Mouse (Mus musculus) kidney, embryonic 14.5 days (tissue): ENCODE data around the gene Cbx4. TPM values are rescaled to one million over a fixed set of nuclear protein-coding genes. Genes with fewer than 3 reads are reported as not detected.

Experiments
- ATAC-seq: fragments of 200-750 bp; cut with Nextera tagmentation; 2 replicates; pipeline ENCODE4 v1.8.0; 2017; ENCODE audit warnings: moderate number of reproducible peaks, mild to moderate bottlenecking, moderate TSS enrichment, moderate library complexity; ENCODE audit not compliant: low FRiP score, low TSS enrichment
- H3K27ac ChIP-seq: fragments of 300-500 bp; sonication (generic); 2 replicates; pipeline ENCODE4 v1.5.1; 2014; ENCODE audit warnings: low read depth, mild to moderate bottlenecking, low read length, moderate library complexity, mixed read lengths
- H3K27me3 ChIP-seq: fragments of 300-500 bp; sonication (generic); 2 replicates; pipeline ENCODE4 v1.6.1; 2014; ENCODE audit warnings: mild to moderate bottlenecking, low read length; ENCODE audit not compliant: control insufficient read depth, insufficient read depth
- H3K36me3 ChIP-seq: fragments of 300-500 bp; sonication (generic); 2 replicates; pipeline ENCODE4 v1.6.1; 2014; ENCODE audit warnings: low read length, mixed read lengths; ENCODE audit not compliant: control insufficient read depth, insufficient read depth
- H3K4me1 ChIP-seq: fragments of 300-500 bp; sonication (generic); 2 replicates; pipeline ENCODE4 v1.6.1; 2014; ENCODE audit warnings: low read length, mixed read lengths; ENCODE audit not compliant: control insufficient read depth, insufficient read depth
- H3K4me2 ChIP-seq: fragments of 300-500 bp; sonication (generic); replicated peaks from 2 replicates; pipeline ENCODE4 v1.6.1; 2014; ENCODE audit warnings: low read depth, mild to moderate bottlenecking, low read length
- H3K4me3 ChIP-seq: fragments of 300-500 bp; sonication (generic); 2 replicates; pipeline ENCODE4 v1.5.1; 2014; ENCODE audit warnings: mild to moderate bottlenecking, low read length
- H3K9ac ChIP-seq: fragments of 300-500 bp; sonication (generic); 2 replicates; pipeline ENCODE4 v1.6.1; 2014; ENCODE audit warnings: low read depth, mild to moderate bottlenecking, low read length, moderate library complexity
- H3K9me3 ChIP-seq: fragments of 300-500 bp; sonication (generic); 2 replicates; pipeline ENCODE4 v1.6.1; 2016; ENCODE audit warnings: low read length; ENCODE audit not compliant: control insufficient read depth
- WGBS: fragments of 180-500 bp; shearing (Covaris S2); extraction: QIAGEN DNeasy Blood & Tissue Kit; methylation state at CpG from one replicate; pipeline ENCODE4 v1.1.7; 2014; 5-methylcytosine and 5-hydroxymethylcytosine counted together
- polyA plus RNA-seq: library from polyadenylated mRNA; unstranded; fragments of >200 nt; fragmentation: Nextera tagmentation; extraction: Ambion mirVana; gene quantifications from 2 replicates; pipeline ENCODE4 v1.2.1, GENCODE M21; 2014

The Cbx4 gene
- polyA plus RNA-seq, 1 experiment from 2014 or later: 8.3 TPM

DNA sequence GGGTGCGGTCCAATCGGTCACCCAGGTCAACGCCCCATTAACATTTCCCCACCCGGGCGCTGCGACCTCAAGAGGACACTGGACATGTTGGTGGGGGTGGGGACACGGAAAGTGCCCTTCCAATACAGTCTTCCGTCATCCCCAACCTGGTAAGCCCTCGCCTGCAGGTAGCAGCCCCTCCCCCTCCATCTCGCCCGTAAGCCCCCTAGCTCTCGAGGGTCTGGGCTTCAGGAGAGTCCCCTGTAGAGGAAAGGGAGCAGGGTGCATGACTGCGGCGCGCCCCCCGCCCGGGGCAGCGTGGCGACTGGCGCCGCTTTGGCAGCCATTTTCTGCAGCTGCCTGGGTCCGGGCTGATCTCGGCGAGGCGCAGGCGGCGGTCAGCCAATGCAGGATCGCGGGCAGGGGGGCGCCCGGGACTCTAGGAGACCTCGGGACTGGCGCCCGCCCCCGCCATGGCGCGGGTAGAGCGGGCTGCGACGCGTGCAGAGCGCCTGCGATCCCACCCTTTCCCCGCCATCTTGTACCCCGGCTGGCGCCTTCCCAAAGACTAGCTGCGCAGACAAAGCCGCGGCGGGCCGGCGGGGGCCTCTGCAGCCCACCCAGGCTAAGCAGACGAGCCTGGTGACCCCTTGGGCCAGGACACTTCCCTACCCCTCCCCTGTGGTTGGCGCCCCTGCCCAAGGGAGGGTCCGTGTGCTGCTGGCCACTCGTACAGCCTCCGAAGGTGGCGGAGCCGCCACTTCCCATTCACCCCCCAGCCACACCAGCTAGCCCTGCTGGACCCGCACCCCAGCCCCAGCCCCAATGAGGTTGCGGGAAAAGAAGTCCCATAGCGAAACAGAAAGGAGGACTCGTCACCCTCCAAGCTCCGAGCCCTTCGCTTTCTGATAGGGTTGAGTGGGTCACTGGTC lies 29.5 kb downstream of the Cbx4 start:
- H3K36me3 ChIP-seq: no peaks in the 10 kb centered on the region
- peaks cover 31% of the 10 kb centered on the region; the same call in 1 of the 2 replicates for H3K4me1 ChIP-seq
- peak overlapping the region; percentile 49 for H3K4me3 ChIP-seq
- H3K27ac ChIP-seq: no peak overlapping the region
- no peaks in the 10 kb centered on the region for H3K9me3 ChIP-seq
- under 1% methylated on average over 64 of the region's 65 CpGs for WGBS
- ATAC-seq: peak; percentile 8; the same call in 1 of the 2 replicates
- H3K27me3 ChIP-seq: peaks cover 85% of the 10 kb centered on the region
- peak overlapping the region; percentile 82 for H3K4me2 ChIP-seq
- H3K9ac ChIP-seq: peak overlapping the region; percentile 68

- no peak for ATAC-seq
- 2% methylated on average over 32 of the region's 32 CpGs for WGBS
- H3K4me2 ChIP-seq: peak overlapping the region; percentile 82
- peaks cover 31% of the 10 kb centered on the region; the same call in 1 of the 2 replicates for H3K4me1 ChIP-seq
- peaks cover 87% of the 10 kb centered on the region for H3K27me3 ChIP-seq
- H3K27ac ChIP-seq: no peak overlapping the region
- H3K36me3 ChIP-seq: no peaks in the 10 kb centered on the region
- H3K9ac ChIP-seq: no peak overlapping the region
- H3K4me3 ChIP-seq: peak overlapping the region; percentile 49
- no peaks in the 10 kb centered on the region for H3K9me3 ChIP-seq
Observed at GRCm38 (mm10) chr11:119055571-119056131, 30.4 kb downstream of the Cbx4 start.

DNA sequence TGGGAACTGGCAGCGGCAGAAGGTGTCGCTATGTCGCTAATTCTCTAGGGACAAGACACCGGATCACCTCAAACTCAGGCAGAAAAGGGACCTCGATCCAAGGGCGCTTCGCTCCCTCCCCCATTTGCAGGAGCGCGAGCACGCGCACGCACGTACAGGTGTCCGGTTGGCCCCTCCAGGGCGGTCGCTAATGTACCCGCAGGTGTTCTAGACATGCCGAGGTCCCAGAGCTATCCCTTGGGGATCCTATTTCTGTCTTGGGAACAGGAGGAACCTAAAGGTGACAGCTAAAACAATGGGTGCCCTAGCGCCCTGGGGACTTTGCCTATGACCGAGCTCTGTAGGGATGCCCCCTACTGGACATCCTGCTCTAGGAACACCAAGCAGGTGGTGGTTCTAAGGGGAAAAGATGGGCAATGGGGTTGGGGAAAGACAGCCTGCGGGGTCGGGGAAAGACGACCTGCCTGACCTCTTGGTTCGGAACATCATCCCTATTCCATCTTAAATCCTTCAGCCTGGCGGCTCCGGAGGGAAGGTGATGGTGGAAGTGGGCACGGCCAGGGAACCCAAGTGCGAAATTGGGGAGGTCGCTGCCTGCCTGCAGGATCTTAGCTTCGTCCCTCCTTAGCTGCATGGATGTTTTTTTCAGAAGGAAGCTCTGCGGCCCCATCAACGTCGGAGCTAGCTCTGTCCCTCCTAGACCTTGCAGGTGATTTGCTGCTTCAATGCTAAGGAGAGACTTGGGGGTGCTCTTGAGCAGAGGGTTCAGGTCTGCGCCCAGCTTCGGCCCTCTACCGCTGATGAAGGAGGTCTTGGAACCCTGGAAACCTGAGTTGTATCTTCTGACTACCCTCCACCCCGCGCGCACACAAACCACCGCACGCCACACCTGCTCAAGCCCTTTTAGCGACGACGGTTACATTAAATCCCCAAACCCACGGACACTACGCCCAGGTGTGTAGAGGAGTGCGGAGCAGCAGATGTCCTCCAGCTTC lies 31.4 kb downstream of the Cbx4 start:
- Histone ChIP-seq H3K27ac (no peak overlapping the region), H3K4me3 (peak overlapping the region; percentile 34), H3K9ac (no peak overlapping the region), H3K36me3 (no peaks in the 10 kb centered on the region), H3K4me1 (peaks cover 31% of the 10 kb centered on the region; the same call in 1 of the 2 replicates), H3K4me2 (peak overlapping the region; percentile 70; the same call in 1 of the 2 replicates), H3K27me3 (peaks cover 87% of the 10 kb centered on the region), H3K9me3 (no peaks in the 10 kb centered on the region)
- ATAC-seq: no peak
- 2% methylated on average over 47 of the region's 47 CpGs for WGBS

DNA sequence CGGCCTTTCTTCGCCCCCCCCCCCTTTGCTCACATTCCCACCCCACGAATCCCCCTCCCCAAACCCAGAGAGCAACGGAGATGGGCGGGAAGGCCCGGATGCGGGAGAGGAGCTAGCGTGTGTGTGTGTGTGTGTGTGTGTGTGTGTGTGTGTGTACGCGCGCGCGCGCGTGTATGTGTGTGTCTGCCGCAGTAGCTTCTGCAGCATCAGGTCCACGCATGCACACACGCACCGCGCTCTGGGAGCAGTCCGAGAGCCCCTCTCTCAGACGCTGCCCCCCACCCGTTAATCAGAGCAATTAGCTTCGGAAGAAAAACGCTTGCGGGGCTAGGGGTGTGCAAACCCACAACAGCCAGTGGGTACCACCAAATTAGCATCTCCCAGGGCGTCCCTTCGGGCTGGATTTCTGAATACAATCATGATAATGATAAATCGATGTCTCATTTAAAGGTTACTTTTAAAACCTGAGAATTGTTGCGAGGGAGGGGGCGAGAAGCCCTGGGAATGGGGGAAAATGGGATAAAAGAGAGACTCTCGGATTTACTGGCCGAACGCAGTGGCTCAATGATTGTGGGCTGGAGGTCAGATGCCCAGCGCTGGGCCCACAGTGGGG lies 32.2 kb downstream of the Cbx4 start:
- no peaks in the 10 kb centered on the region for H3K9me3 ChIP-seq
- H3K36me3 ChIP-seq: no peaks in the 10 kb centered on the region
- peaks cover 87% of the 10 kb centered on the region for H3K27me3 ChIP-seq
- H3K27ac ChIP-seq: no peak overlapping the region
- H3K9ac ChIP-seq: no peak overlapping the region
- H3K4me1 ChIP-seq: peaks cover 30% of the 10 kb centered on the region; the same call in 1 of the 2 replicates
- ATAC-seq: no peak
- peak overlapping the region; percentile 70 for H3K4me2 ChIP-seq
- WGBS: under 1% methylated on average over 33 of the region's 35 CpGs
- peak overlapping the region; percentile 34 for H3K4me3 ChIP-seq

DNA sequence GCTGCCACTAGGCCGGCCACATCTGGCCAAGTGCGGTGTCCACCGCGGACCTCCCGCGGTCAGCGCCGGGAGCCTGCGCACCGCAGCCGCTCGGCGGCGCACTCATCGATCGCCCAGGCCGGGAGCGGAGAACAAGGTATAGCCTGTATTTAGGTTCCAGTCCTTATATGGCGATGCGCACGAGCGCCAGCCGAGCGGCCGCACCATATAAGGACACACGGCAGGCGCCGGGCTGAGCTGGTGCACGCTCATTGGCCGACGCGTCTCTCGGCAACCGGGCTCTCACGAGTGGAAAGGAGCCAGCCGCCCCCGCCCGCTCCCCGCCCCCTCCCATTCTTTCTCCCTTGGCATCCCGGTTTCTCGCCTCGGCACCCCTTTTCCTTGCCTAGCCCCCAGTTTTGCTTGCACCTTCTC lies 32.8 kb downstream of the Cbx4 start:
- H3K9ac ChIP-seq: 0 out of 2 replicates have a peak overlapping the region, but pooled peaks have one; percentile 14
- no peaks in the 10 kb centered on the region for H3K36me3 ChIP-seq
- peak; percentile 84 for ATAC-seq
- under 1% methylated on average over 38 of the region's 42 CpGs for WGBS
- peaks cover 24% of the 10 kb centered on the region; the same call in 1 of the 2 replicates for H3K4me1 ChIP-seq
- H3K4me2 ChIP-seq: peak overlapping the region; percentile 70
- H3K9me3 ChIP-seq: no peaks in the 10 kb centered on the region
- H3K27ac ChIP-seq: peak overlapping the region; percentile 21; the same call in 1 of the 2 replicates
- H3K4me3 ChIP-seq: peak overlapping the region; percentile 34
- H3K27me3 ChIP-seq: peaks cover 87% of the 10 kb centered on the region

GRCm38 (mm10) chr11:119052661-119053256 lies 33.3 kb downstream of the Cbx4 start:
- peak overlapping the region; percentile 70 for H3K4me2 ChIP-seq
- peaks cover 21% of the 10 kb centered on the region; the same call in 1 of the 2 replicates for H3K4me1 ChIP-seq
- peak overlapping the region; percentile 34 for H3K4me3 ChIP-seq
- H3K9ac ChIP-seq: 0 out of 2 replicates have a peak overlapping the region, but pooled peaks have one; percentile 14
- ATAC-seq: peak; percentile 48
- under 1% methylated on average over 13 of the region's 13 CpGs for WGBS
- H3K9me3 ChIP-seq: no peaks in the 10 kb centered on the region
- H3K36me3 ChIP-seq: no peaks in the 10 kb centered on the region
- peak overlapping the region; percentile 21 for H3K27ac ChIP-seq
- peaks cover 87% of the 10 kb centered on the region for H3K27me3 ChIP-seq

DNA sequence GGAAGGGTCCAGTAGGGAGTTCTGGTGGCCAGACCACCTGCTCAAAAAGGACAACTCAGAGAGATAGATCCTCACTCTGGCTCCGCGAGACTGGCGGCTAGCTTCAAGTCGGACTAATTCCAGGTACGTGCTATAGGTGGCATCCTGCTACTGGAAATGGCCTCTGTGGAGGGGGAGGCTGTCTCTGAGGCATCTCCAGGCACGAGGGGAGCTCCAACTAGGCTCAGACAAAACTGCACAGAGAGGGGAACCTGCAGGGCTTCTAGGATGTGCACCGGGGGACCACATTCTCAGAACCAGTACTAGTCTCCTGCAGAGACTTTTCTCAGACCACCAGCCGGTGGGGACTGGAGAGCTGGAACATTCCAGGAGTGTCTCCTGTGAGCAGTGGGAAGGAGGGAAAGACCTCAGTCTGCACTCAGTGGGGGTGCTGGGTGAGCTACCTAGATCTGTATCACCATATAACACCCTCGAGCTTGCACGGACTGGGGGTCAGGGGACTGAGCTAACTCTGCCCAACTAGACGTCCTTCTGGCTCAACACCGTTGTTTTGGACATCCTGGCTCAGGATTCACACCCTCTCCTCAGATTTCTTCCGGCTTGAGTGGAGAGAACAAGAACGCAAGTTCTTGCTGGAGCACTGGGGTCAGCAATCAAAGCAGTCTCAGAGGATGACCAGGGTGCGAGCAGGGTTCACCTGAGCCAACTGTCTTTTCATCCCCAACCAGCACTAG lies 33.9 kb downstream of the Cbx4 start:
- H3K4me2 ChIP-seq: no peak overlapping the region
- H3K4me1 ChIP-seq: peaks cover 19% of the 10 kb centered on the region; the same call in 1 of the 2 replicates
- H3K4me3 ChIP-seq: no peak overlapping the region
- no peaks in the 10 kb centered on the region for H3K36me3 ChIP-seq
- no peak for ATAC-seq
- H3K9ac ChIP-seq: no peak overlapping the region
- no peaks in the 10 kb centered on the region for H3K9me3 ChIP-seq
- H3K27me3 ChIP-seq: peaks cover 88% of the 10 kb centered on the region
- 3% methylated on average over 15 of the region's 15 CpGs for WGBS
- no peak overlapping the region for H3K27ac ChIP-seq
